Mouse (Mus musculus) ES-Bruce4 (cell line): ENCODE results near the gene Slc5a4a. TPM values are rescaled to one million over a fixed set of nuclear protein-coding genes. Genes with fewer than 3 reads are reported as not detected.

ENCODE experiments used
- H3K27ac ChIP-seq: 2 replicates; pipeline ENCODE4 v1.5.1; 2012; ENCODE audit warnings: low read length, inconsistent platforms; ENCODE audit not compliant: insufficient read depth
- H3K27me3 ChIP-seq: 2 replicates; pipeline ENCODE4 v1.6.1; 2012; ENCODE audit warnings: mild to moderate bottlenecking, low read length, inconsistent platforms; ENCODE audit not compliant: control insufficient read depth, poor library complexity, insufficient read depth, severe bottlenecking
- H3K36me3 ChIP-seq: 2 replicates; pipeline ENCODE4 v1.6.1; 2012; ENCODE audit warnings: inconsistent platforms, mild to moderate bottlenecking, low read length, moderate library complexity; ENCODE audit not compliant: control insufficient read depth, poor library complexity, insufficient read depth, severe bottlenecking
- H3K4me1 ChIP-seq: one replicate; pipeline ENCODE4 v1.8.1; 2011; ENCODE audit warnings: low read length; ENCODE audit not compliant: control insufficient read depth, insufficient read depth
- H3K4me3 ChIP-seq: 2 replicates; pipeline ENCODE4 v1.5.1; 2011; ENCODE audit warnings: low read depth, mild to moderate bottlenecking, low read length
- H3K9ac ChIP-seq: 2 replicates; pipeline ENCODE4 v1.6.1; 2012; ENCODE audit warnings: low read depth, mild to moderate bottlenecking, inconsistent platforms; ENCODE audit not compliant: poor library complexity, severe bottlenecking
- H3K9me3 ChIP-seq: replicated peaks from 2 replicates; pipeline ENCODE4 v1.6.1; 2012; ENCODE audit warnings: mild to moderate bottlenecking, low read length, inconsistent platforms; ENCODE audit not compliant: control insufficient read depth, poor library complexity, insufficient read depth, severe bottlenecking
- CTCF ChIP-seq: IDR thresholded peaks from one replicate; pipeline ENCODE4 v1.8.1; 2011; ENCODE audit warnings: low read depth, low read length
- EP300 ChIP-seq: IDR thresholded peaks from 2 replicates; pipeline ENCODE4 v1.6.1; 2011; ENCODE audit warnings: low read depth, low read length; ENCODE audit not compliant: insufficient read depth
- POLR2A ChIP-seq: IDR thresholded peaks from one replicate; pipeline ENCODE4 v1.8.1; 2011; ENCODE audit warnings: low read length; ENCODE audit not compliant: insufficient read depth
- polyA plus RNA-seq: library from polyadenylated mRNA; stranded (reverse); fragments of >200 nt; gene quantifications from 2 replicates; pipeline ENCODE4 v1.2.4, GENCODE M21; 2011; ENCODE audit warnings: low read depth; ENCODE audit not compliant: missing spikeins, insufficient read depth, insufficient read length

Gene Slc5a4a
- not detected in 2 replicates for polyA plus RNA-seq

DNA sequence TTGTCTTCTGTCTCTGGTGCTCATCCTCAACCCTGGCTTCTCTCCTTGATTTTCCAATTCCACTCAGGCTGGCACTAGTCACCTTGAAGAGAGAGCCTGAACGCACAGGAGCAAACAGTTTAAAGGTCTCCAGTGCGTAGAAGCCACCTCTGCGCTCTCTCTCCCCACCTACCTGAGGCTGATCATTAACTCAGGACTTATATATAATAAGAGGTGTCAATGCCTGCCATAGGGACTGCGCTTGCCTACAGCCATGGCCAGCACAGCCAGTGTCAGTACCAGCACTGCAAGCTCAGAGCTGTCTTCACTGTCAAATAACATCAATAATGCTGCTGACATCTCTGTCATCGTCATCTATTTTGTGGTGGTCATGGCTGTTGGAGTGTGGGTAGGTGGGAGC is at the start of gene Slc5a4a:
Gene Slc5a4a, plus strand, starts transcription at position 174 of the 400 bp plus-strand sequence.
- Histone ChIP-seq H3K27ac (no peak within 1 kb of the TSS), H3K4me1 (no peaks in the 10 kb centered on the region), H3K9me3 (0 out of 2 replicates have a peak, but pooled peaks cover 2% of the 10 kb centered on the region), H3K9ac (no peak within 1 kb of the TSS), H3K4me3 (no peak within 1 kb of the TSS), H3K36me3 (no peaks in the 10 kb centered on the region), H3K27me3 (no peaks in the 10 kb centered on the region)
- TF ChIP-seq POLR2A (no peak), EP300 (no peak), CTCF (no peak)

DNA sequence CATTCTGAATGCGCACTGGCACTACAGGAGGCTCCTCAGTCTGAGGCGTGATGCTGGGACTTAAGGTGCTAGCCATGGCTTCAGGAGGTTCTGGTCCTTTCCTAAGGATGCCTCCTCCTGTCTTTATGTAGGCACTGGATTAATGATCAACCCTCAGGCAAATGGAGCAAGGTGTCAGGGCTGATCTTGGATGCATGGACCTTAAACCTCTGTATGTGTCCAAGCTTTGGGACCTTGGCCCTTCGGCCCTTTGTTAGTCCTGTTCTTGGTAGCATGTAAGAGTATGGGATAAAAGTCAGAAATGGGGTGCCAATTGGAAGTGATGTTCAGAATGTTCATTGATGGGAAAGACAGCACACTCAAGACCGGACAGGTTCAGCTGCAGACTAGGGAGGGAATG is 36.4 kb upstream of the Slc5a4a start, which contains the start of gene Slc5a4b:
Gene Slc5a4b, minus strand, starts transcription at position 101 of the 400 bp plus-strand sequence.
- Histone ChIP-seq H3K4me1 (no peaks in the 10 kb centered on the region), H3K36me3 (no peaks in the 10 kb centered on the region), H3K27ac (no peak within 1 kb of the TSS), H3K9ac (no peak within 1 kb of the TSS), H3K27me3 (no peaks in the 10 kb centered on the region), H3K9me3 (no peaks in the 10 kb centered on the region), H3K4me3 (no peak within 1 kb of the TSS)
- TF ChIP-seq CTCF (no peak), EP300 (no peak), POLR2A (no peak)

DNA sequence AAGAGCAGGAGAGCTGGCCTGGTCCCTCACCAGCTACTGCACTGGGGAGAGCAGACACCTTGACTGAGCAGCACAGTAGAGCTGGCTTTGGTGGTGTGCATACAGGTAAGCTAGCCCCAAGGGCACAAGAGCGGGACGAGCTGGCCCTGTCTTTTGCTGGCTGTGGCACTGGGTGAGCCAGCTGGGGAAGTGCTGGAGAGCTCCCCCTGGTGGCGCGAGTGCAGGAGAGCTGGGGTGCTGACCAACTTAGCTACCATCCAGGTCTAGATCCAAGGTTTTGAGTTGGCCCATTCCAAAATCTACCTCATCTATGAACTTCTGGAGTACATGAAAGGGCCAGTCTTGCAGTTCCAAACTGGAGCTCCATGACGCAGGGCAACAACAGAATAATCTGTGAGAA is 29.3 kb upstream of the Slc5a4a start:
- TF ChIP-seq CTCF (peak; percentile 91), EP300 (no peak)

DNA sequence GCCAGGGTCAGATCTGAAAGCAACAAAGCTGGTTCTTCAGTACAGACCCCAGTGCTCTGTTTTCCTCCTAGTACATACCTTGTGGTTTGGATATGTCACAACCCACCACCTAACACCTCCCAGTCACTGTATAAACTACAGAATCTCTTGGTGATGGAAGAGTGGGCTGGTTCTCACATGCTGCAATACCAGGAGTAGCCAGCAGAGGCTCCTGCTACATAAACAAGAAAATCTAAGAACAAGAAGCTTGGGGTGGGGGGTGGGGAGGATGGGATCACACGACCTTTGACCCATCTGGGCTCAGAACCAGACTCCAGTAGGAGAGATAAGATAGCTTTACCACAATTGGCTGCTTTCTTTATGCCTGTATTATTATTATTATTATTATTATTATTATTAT is 28.5 kb upstream of the Slc5a4a start:
- peak; percentile 13 for TF ChIP-seq CTCF
- TF ChIP-seq EP300 = no peak
- H3K36me3 ChIP-seq = no peaks in the 10 kb centered on the region
- H3K4me1 ChIP-seq = no peaks in the 10 kb centered on the region
- H3K27me3 ChIP-seq = no peaks in the 10 kb centered on the region
- H3K9me3 ChIP-seq = no peaks in the 10 kb centered on the region
- H3K4me3 ChIP-seq = no peak overlapping the region
- no peak overlapping the region for H3K9ac ChIP-seq
- H3K27ac ChIP-seq = no peak overlapping the region

More for the DNA sequence above, 29.3 kb upstream of the Slc5a4a start:
- no peak overlapping the region for H3K9ac ChIP-seq
- H3K36me3 ChIP-seq = no peaks in the 10 kb centered on the region
- no peak overlapping the region for H3K27ac ChIP-seq
- no peaks in the 10 kb centered on the region for H3K27me3 ChIP-seq
- no peaks in the 10 kb centered on the region for H3K4me1 ChIP-seq
- H3K9me3 ChIP-seq = no peaks in the 10 kb centered on the region
- H3K4me3 ChIP-seq = peak overlapping the region; percentile 1; the same call in 1 of the 2 replicates

DNA sequence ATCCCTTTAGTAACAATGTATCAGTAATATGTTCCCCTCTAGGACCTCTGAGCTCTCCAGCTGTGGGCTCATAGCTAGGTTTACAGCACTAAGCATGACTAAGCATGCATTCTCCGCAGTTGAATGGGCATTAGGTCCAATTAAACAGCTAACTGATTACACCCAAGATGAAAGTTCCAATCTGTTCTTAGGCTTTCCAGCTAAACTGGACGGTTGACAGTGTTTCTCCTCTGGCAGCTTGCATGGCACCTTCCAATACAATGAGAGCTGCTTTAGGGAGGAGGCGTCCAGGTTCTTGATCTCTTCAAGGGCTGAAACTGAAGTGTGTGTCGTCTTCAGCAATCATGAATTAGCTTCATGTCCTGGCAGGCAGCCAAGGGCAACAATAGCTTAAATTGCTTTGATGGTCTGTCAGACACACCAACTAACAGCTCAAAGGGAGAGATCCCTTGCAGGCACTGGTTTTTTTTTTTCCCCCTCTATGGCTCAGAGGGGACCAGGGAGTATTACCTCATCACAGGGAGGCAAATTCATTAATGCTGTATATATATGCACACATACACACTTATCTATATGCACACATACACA is 27.0 kb upstream of the Slc5a4a start:
- Histone ChIP-seq H3K27me3 (no peaks in the 10 kb centered on the region), H3K36me3 (no peaks in the 10 kb centered on the region), H3K4me1 (no peaks in the 10 kb centered on the region), H3K9me3 (no peaks in the 10 kb centered on the region), H3K9ac (no peak overlapping the region), H3K4me3 (no peak overlapping the region), H3K27ac (no peak overlapping the region)
- TF ChIP-seq CTCF = no peak
- TF ChIP-seq POLR2A = no peak
- TF ChIP-seq EP300 = no peak

DNA sequence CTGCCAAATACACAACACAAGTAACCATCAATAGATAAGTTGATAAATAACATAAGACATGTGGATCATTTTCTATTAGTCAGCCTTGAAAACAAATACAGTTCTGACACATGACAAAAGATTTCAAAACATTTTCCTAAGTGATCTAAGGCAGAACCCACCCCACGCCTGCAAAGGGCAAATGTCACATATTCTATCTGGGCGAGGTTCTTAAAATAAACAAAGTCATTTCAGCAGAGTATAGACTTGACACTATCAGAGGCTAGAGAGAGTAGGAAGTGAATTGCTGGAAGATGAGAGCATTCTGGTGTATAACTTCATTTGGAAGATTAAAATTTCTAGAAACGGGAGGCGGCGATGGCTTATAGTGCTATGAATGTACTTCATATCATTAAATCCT is 25.8 kb upstream of the Slc5a4a start:
- Histone ChIP-seq H3K9ac (no peak overlapping the region), H3K36me3 (no peaks in the 10 kb centered on the region), H3K9me3 (no peaks in the 10 kb centered on the region), H3K4me1 (no peaks in the 10 kb centered on the region), H3K4me3 (no peak overlapping the region), H3K27ac (no peak overlapping the region), H3K27me3 (no peaks in the 10 kb centered on the region)
- TF ChIP-seq EP300 = no peak
- no peak for TF ChIP-seq POLR2A
- no peak for TF ChIP-seq CTCF
